Mouse (Mus musculus) adrenal gland, postnatal 4 days (tissue): Measurements from ENCODE around the gene Stx11. TPM values are rescaled to one million over a fixed set of nuclear protein-coding genes. Genes with fewer than 3 reads are reported as not detected.
A peak's percentile ranks its signal among the peaks of the same experiment; 100 is the strongest.
"Not testable (repeated sequence)": the region's sequence is repeated elsewhere in the genome, so short reads cannot be mapped to it uniquely, and the experiment has no call there.

Experiments used
- DNase-seq, 2 experiments: peaks; one replicate each; pipeline ENCODE4 v3.0.0; 2021 to 2022; ENCODE audit warnings: low spot score in 2 of 2, mixed read lengths in 2 of 2
- total RNA-seq, 2 experiments: library from RNA; stranded (reverse); gene quantifications; 2 replicates each; pipeline ENCODE4 v1.2.3; 2021

The Stx11 gene
- total RNA-seq, 2 experiments from 2014 or later: 8.4 to 9.7 TPM

- DNase-seq: no peak
Measured at GRCm38 (mm10) chr10:12962238-12962637, 1.9 kb downstream of the Stx11 start.

GRCm38 (mm10) chr10:12961546-12961945, 2.6 kb downstream of the Stx11 start:
- DNase-seq: no peak

GRCm38 (mm10) chr10:12957271-12957670, 6.8 kb downstream of the Stx11 start:
- DNase-seq: no peak

- DNase-seq: no peak
Measured at GRCm38 (mm10) chr10:12955831-12956230, 8.3 kb downstream of the Stx11 start.

- not testable (repeated sequence) for DNase-seq
Measured at GRCm38 (mm10) chr10:12951358-12951757, 12.7 kb downstream of the Stx11 start.

GRCm38 (mm10) chr10:12949299-12949698, 14.8 kb downstream of the Stx11 start:
- no peak for DNase-seq

- no peak for DNase-seq
Measured at GRCm38 (mm10) chr10:12947606-12948005, 16.5 kb downstream of the Stx11 start.

GRCm38 (mm10) chr10:12941018-12941761, 22.9 kb downstream of the Stx11 start:
- no peak for DNase-seq

- no peak for DNase-seq
Measured at GRCm38 (mm10) chr10:12938763-12939162, 25.3 kb downstream of the Stx11 start.

GRCm38 (mm10) chr10:12936079-12936478, 28.0 kb downstream of the Stx11 start:
- no peak for DNase-seq

- DNase-seq: no peak
Measured at GRCm38 (mm10) chr10:12935575-12935974, 28.5 kb downstream of the Stx11 start.

GRCm38 (mm10) chr10:12931492-12932400, 32.4 kb downstream of the Stx11 start:
- no peak for DNase-seq

- no peak for DNase-seq
Measured at GRCm38 (mm10) chr10:12930351-12930905, 33.7 kb downstream of the Stx11 start.

- DNase-seq: no peak
Measured at GRCm38 (mm10) chr10:12929857-12930174, 34.3 kb downstream of the Stx11 start.

GRCm38 (mm10) chr10:12929149-12929856, 34.8 kb downstream of the Stx11 start:
- no peak for DNase-seq

- DNase-seq: no peak
Measured at GRCm38 (mm10) chr10:12928193-12928592, 35.9 kb downstream of the Stx11 start.

- DNase-seq: peak; percentile 83 to 86
Measured at GRCm38 (mm10) chr10:12922574-12923353, 41.3 kb downstream of the Stx11 start.

- no peak for DNase-seq
Measured at GRCm38 (mm10) chr10:12922077-12922573, 42.0 kb downstream of the Stx11 start.

- no peak for DNase-seq
Measured at GRCm38 (mm10) chr10:12921551-12922040, 42.5 kb downstream of the Stx11 start.

GRCm38 (mm10) chr10:12919287-12919686, 44.8 kb downstream of the Stx11 start:
- no peak for DNase-seq
